Mouse (Mus musculus): Measurements from ENCODE around the gene Gpatch2.

The Gpatch2 gene

GRCm38 (mm10) chr1:187215181-187216116 lies at the start of gene Gpatch2, which contains the start of gene Spata17:
Gene Gpatch2, plus strand, starts transcription at chr1:187215508.
Gene Spata17, minus strand, starts transcription at chr1:187215465.
- in situ Hi-C loops (cut with MboI; ENCODE audit: low sequenced_read_pairs): no loop called here

DNA sequence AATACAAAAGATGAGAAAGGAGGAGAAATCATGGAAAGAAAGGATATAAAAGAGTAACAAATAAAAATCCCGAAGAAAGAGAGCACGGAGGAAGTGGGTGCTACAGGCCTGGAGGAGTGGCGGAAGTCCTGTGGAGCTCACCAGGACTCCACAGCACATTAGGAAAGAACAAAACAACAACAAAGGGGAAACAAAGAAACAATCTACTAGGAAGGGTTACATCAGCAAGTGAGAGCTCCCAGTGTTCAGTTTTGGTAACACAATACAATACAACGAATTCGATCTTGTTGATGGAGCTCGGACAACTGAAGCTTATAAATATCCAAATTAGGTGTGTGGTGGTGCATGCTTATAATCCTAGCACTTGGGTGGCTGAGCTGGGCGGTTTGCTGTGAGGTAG lies 45.7 kb upstream of the Gpatch2 start:
- in situ Hi-C loops (cut with MboI; ENCODE audit: low sequenced_read_pairs): no loop called here

DNA sequence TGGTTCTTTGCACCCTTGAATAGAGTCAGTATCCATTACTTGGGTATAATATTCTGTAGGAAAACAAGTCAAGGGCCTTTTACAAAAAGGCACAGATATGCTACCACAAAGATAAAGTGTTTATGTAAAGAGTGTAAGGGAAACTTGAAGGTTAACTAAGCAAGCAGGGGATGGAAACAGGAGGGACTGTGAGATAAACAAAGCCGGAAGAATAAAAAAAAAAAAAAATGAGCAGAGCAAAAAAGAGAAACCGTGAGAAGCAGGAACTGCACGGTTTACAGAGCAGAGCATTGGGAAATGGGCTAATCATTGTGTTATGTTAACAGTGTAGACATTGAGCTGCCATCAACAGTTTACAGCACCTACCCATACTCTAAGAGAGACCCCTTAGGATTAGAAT lies 44.9 kb upstream of the Gpatch2 start:
- in situ Hi-C loops (cut with MboI; ENCODE audit: low sequenced_read_pairs): no loop called here

- in situ Hi-C loops (cut with MboI; ENCODE audit: low sequenced_read_pairs): no loop called here
These were observed 39.3 kb upstream of the Gpatch2 start for GRCm38 (mm10) chr1:187175991-187176390.

- in situ Hi-C loops (cut with MboI; ENCODE audit: low sequenced_read_pairs): no loop called here
These were observed 36.8 kb upstream of the Gpatch2 start for GRCm38 (mm10) chr1:187178546-187178945.

DNA sequence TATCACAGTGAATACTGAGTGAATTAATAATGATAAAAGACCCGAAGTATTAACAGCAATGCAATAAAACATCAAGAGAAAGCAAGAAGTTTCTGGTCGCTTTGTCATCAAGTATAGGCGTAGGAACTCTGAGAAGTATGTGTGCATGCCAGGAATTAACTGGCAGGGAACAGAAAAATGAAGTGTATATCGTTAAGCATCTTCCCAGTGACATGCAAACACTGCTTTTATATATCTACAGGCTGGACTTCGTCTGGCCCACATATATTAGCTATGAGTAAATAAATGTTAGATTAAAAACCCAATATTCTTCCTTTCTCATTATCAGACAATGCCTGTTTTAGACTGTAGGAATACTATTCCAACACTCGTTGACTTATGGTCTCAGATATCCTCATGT lies 9.8 kb upstream of the Gpatch2 start:
- in situ Hi-C loops (cut with MboI; ENCODE audit: low sequenced_read_pairs): no loop called here

- in situ Hi-C loops (cut with MboI; ENCODE audit: low sequenced_read_pairs): no loop called here
These were observed 5.8 kb upstream of the Gpatch2 start for GRCm38 (mm10) chr1:187209496-187209895.

- in situ Hi-C loops (cut with MboI; ENCODE audit: low sequenced_read_pairs): no loop called here
These were observed 4.6 kb upstream of the Gpatch2 start for GRCm38 (mm10) chr1:187210736-187211135.

- in situ Hi-C loops (cut with MboI; ENCODE audit: low sequenced_read_pairs): no loop called here
These were observed 1.5 kb downstream of the Gpatch2 start for GRCm38 (mm10) chr1:187216620-187217410.

GRCm38 (mm10) chr1:187220756-187221155 lies 5.4 kb downstream of the Gpatch2 start:
- in situ Hi-C loops (cut with MboI; ENCODE audit: low sequenced_read_pairs): no loop called here

DNA sequence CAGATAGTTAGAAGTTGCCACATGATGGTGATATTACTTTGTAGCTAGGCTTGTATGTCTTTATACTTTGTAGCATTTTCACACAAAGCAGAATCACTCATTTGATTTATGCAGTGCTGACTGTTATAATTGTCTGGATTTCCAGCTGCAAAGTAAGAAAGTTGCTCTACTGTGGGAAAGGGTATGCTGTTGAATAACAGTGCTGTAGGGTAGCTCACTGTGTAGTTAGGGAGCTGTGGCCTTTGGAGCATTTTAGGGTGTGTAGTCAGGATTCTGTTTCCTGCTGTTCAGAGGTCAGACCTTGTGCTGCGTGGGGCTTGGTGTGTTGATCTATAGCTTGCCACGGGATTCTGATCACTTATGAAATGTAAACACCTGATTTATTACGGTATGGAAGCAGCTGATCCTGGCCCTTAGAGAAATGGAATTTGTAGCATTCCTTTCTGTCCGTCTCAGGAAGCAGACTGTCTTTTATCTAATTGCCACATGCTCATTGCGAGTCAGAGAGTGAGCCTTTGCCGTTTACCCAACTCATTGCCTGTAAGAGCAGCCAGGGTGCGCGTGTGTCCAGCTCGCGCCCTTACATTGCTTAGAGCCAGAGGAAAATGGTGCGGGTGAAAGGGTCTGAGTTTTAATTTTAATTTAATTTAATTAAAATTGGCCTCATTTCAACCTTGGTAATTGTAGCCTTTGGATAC lies 11.2 kb downstream of the Gpatch2 start:
- in situ Hi-C loops (cut with MboI; ENCODE audit: low sequenced_read_pairs): no loop called here

- in situ Hi-C loops (cut with MboI; ENCODE audit: low sequenced_read_pairs): no loop called here
These were observed 13.3 kb downstream of the Gpatch2 start for GRCm38 (mm10) chr1:187228414-187229146.

GRCm38 (mm10) chr1:187230255-187230654 lies 14.9 kb downstream of the Gpatch2 start:
- in situ Hi-C loops (cut with MboI; ENCODE audit: low sequenced_read_pairs): no loop called here

- in situ Hi-C loops (cut with MboI; ENCODE audit: low sequenced_read_pairs): no loop called here
These were observed 17.1 kb downstream of the Gpatch2 start for GRCm38 (mm10) chr1:187232196-187232955.

- in situ Hi-C loops (cut with MboI; ENCODE audit: low sequenced_read_pairs): no loop called here
These were observed 17.8 kb downstream of the Gpatch2 start for GRCm38 (mm10) chr1:187232996-187233615.

DNA sequence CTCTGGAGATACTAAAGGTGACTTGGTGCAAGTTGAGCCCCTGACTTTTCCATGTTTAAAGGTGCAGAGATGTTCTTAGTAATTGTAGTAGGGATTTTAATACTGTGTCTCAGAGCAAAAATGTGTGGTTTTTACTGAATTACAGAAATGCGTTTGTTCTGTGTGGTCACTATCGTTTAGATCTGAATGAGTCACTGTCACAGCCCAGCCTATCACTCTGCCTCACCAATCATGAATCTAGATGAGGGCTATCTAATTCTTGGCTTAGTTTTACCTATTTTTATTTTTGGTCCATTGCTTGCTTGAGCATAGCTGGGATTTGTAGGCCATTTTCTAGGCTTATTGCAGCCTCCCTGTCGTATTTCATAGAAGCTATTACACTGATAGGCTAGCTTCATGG lies 19.9 kb downstream of the Gpatch2 start:
- in situ Hi-C loops (cut with MboI; ENCODE audit: low sequenced_read_pairs): no loop called here

DNA sequence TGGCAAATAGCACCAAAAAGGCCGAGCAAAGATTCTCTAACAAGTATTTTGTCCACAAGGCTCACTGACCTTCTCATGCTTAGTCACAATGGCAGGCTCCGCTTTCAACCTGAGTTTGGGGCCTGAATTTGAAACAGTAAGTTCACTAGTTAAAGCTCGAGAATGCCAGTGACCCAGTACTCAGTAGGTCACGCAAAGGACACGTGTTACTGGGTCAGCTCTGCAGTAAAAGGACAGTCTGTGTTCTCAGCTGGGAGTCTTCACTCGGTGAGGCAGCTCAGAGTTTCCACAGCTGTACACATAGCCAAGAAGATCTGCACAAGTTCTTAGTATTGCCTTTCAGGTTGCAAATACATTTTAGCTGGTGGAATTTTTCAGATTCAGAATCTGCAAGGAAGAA lies 21.0 kb downstream of the Gpatch2 start:
- in situ Hi-C loops (cut with MboI; ENCODE audit: low sequenced_read_pairs): no loop called here

- in situ Hi-C loops (cut with MboI; ENCODE audit: low sequenced_read_pairs): no loop called here
These were observed 22.8 kb downstream of the Gpatch2 start for GRCm38 (mm10) chr1:187238061-187238460.

GRCm38 (mm10) chr1:187240304-187240703 lies 25.0 kb downstream of the Gpatch2 start:
- in situ Hi-C loops (cut with MboI; ENCODE audit: low sequenced_read_pairs): no loop called here
